Mouse (Mus musculus) cerebellum, adult 2 months (tissue): ENCODE measurements around the gene Foxe1. TPM values are rescaled to one million over a fixed set of nuclear protein-coding genes. Genes with fewer than 3 reads are reported as not detected.

ENCODE experiments used
- DNase-seq, 2 experiments: peaks; one replicate each; pipeline ENCODE4 v3.0.0; 2021
- H3K27ac ChIP-seq: fragments of 200-500 bp; 2 replicates; pipeline ENCODE4 v1.5.1; 2012; ENCODE audit warnings: low read length, control low read depth, inconsistent platforms; ENCODE audit not compliant: insufficient read depth
- H3K27me3 ChIP-seq: fragments of 200-500 bp; 2 replicates; pipeline ENCODE4 v1.6.1; 2012; ENCODE audit warnings: inconsistent platforms, mild to moderate bottlenecking, low read length, moderate library complexity; ENCODE audit not compliant: control insufficient read depth, insufficient read depth
- H3K4me1 ChIP-seq: fragments of 200-500 bp; 2 replicates; pipeline ENCODE4 v1.6.1; 2011; ENCODE audit warnings: low read length; ENCODE audit not compliant: control insufficient read depth, insufficient read depth
- H3K4me3 ChIP-seq: fragments of 200-500 bp; replicated peaks from 2 replicates; pipeline ENCODE3; 2011; ENCODE audit warnings: mild to moderate bottlenecking, low read depth, low read length, control low read depth; ENCODE audit not compliant: insufficient read depth
- CTCF ChIP-seq: fragments of 200-500 bp; IDR thresholded peaks from 2 replicates; pipeline ENCODE4 v1.5.1; 2011; ENCODE audit warnings: low read depth, mild to moderate bottlenecking, control low read depth, low read length, moderate library complexity, borderline replicate concordance; ENCODE audit not compliant: insufficient read depth
- POLR2A ChIP-seq: fragments of 200-500 bp; IDR thresholded peaks from 2 replicates; pipeline ENCODE4 v1.6.1; 2011; ENCODE audit warnings: low read length, control low read depth, borderline replicate concordance; ENCODE audit not compliant: insufficient read depth
- WGBS: fragments of 180-500 bp; shearing (Covaris S2); methylation state at CpG from one replicate; pipeline ENCODE4 v1.1.7; 2018; 5-methylcytosine and 5-hydroxymethylcytosine counted together
- polyA plus RNA-seq: library from polyadenylated mRNA; depleted of rRNA; stranded (reverse); fragments of >200 nt; gene quantifications from 2 replicates; pipeline ENCODE4 v1.2.3, GENCODE M21; 2012; rRNA removed

The Foxe1 gene
- polyA plus RNA-seq, 1 experiment: not detected

DNA sequence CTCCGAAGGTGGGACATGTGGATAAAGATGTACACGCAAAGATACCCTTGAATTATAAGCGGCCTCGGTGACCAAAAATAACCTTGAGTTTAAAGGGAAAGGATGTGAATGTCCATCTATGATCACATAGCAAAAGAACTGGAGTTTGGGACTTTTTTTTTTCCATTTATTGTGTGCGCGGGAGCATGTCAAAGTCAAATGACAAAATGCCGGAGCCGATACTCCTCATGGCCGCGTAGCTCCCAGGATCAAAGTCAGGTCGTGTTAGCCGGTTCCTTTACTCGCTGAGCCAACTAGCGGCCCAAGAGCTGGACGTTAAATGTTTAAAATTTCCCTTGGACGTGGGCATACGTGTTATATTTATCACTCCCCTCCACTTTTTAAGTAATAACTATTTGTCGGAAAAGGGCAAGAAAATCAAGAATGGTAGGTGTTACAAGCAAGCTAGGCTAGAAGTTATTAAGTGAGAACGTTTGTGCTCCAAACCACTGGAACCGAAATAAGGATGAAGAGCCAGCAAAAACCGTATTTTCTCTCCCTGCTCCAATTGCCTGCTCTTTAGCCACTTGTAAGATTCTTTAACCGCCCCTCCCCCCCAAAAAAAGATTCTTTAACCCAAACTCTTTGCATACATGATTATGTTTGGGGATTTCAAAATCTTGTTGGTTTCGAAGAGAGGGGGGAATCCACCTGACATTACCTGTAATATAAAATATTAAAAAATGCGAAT is 46.4 kb downstream of the Foxe1 start:
- Histone ChIP-seq H3K27ac (peak overlapping the region; percentile 84), H3K27me3 (no peaks in the 10 kb centered on the region), H3K4me1 (no peaks in the 10 kb centered on the region), H3K4me3 (peak overlapping the region; percentile 86)
- 3% methylated on average over 24 of the region's 24 CpGs for WGBS
- TF ChIP-seq CTCF (no peak), POLR2A (no peak)
- DNase-seq: peak in 1 of 2 experiments; percentile 62

- no peaks in the 10 kb centered on the region for H3K4me1 ChIP-seq
- H3K27me3 ChIP-seq: no peaks in the 10 kb centered on the region
- 23% methylated on average over 9 of the region's 9 CpGs for WGBS
- TF ChIP-seq CTCF (peak; percentile 73), POLR2A (no peak)
- H3K4me3 ChIP-seq: peak overlapping the region; percentile 8
- DNase-seq: peak; percentile 75 to 78
- H3K27ac ChIP-seq: no peak overlapping the region
These were observed 47.1 kb downstream of the Foxe1 start for GRCm38 (mm10) chr4:46390390-46390970.

DNA sequence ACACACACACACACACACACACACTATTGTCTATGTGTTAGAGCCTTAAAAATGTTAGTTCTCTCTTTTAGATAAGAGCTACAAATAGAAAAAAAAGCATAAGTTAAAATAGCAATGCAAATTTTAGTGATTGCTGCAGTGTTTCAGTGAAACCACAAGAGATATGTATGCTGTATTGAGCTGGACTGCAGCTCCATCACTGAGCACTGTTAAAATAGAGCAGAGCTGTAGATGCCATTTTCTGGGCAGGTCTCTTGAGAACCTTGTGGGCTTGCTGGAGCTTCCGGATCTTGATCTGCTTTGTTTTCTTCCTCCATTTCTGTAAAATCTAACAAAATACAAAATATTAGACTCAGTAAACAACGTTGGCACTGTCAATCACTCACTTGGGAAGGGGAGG is 51.0 kb downstream of the Foxe1 start:
- 75% methylated on average over 2 of the region's 2 CpGs for WGBS
- no peak for DNase-seq
- no peak overlapping the region for H3K27ac ChIP-seq
- no peak overlapping the region for H3K4me3 ChIP-seq
- no peaks in the 10 kb centered on the region for H3K27me3 ChIP-seq
- H3K4me1 ChIP-seq: no peaks in the 10 kb centered on the region
- TF ChIP-seq CTCF (no peak), POLR2A (no peak)

DNA sequence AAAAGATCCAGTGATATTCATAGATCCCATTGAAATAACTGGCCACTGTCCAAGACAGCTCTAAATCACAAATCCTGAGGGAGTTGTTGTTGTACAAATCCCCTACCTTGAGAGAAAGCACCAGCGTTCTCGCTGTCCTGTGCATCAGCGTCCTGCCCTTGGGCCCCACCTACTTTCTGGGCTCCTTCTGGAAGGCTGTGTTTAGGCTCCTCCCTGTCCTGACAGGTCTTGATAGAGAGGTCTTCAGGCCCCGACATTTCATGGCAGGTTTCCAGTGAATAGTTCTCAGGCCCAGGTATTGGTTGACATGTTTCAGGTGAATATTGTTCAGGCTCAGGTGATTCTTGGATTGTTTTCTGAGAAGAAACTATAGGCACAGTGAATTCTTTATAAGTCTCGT is 52.3 kb downstream of the Foxe1 start:
- no peak for TF ChIP-seq POLR2A
- TF ChIP-seq CTCF: no peak
- Histone ChIP-seq H3K4me1 (no peaks in the 10 kb centered on the region), H3K27ac (no peak overlapping the region), H3K27me3 (no peaks in the 10 kb centered on the region), H3K4me3 (no peak overlapping the region)
- WGBS: 37% methylated on average over 5 of the region's 5 CpGs
- DNase-seq: no peak

Other genes starting within 250 kb of the Foxe1 start
- gene Ncbp1, start 205.0 kb upstream of the Foxe1 start, polyA plus RNA-seq: 50.8 and 61.2 TPM in 2 replicates
- 15.4 and 16.2 TPM in 2 replicates for gene Tstd2, start 204.9 kb upstream of the Foxe1 start, polyA plus RNA-seq
- 28.9 and 30.4 TPM in 2 replicates for gene Xpa, start 147.3 kb upstream of the Foxe1 start, polyA plus RNA-seq
- gene Trmo, start 45.8 kb downstream of the Foxe1 start, polyA plus RNA-seq: 7.7 and 8.1 TPM in 2 replicates
- gene Hemgn, start 69.9 kb downstream of the Foxe1 start, polyA plus RNA-seq: 0.14 and 0.16 TPM in 2 replicates
- 44.9 and 51.8 TPM in 2 replicates for gene Anp32b, start 107.3 kb downstream of the Foxe1 start, polyA plus RNA-seq
- gene Nans, start 145.6 kb downstream of the Foxe1 start, polyA plus RNA-seq: 29.0 and 30.3 TPM in 2 replicates
- gene Trim14, start 192.5 kb downstream of the Foxe1 start, polyA plus RNA-seq: 0.69 and 1.1 TPM in 2 replicates